Mouse (Mus musculus): ENCODE data around the gene Nr0b2.
A peak's percentile ranks its signal among the peaks of the same experiment; 100 is the strongest.

Gene Nr0b2

DNA sequence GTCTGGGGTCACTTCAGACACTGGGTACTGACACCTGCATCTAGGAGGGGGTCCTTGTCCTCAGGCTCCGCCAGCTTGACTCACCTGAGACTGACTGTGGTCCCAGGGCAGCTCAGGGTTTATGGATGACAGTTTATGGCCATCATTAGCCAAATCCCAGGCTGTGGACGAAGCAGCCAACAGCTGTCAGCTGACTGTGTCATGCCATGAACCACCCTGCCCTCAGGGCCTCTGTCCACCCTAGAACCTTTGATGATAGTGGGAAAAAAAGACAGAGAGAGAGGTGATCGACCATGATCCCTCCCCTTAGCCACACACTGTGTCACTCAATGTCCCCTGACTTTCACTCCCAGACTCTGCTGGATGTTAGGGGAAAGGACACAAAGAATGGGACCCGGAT, 8.4 kb downstream of the Nr0b2 start:
- no peak for DNase-seq (ENCODE audit: low spot score)

DNA sequence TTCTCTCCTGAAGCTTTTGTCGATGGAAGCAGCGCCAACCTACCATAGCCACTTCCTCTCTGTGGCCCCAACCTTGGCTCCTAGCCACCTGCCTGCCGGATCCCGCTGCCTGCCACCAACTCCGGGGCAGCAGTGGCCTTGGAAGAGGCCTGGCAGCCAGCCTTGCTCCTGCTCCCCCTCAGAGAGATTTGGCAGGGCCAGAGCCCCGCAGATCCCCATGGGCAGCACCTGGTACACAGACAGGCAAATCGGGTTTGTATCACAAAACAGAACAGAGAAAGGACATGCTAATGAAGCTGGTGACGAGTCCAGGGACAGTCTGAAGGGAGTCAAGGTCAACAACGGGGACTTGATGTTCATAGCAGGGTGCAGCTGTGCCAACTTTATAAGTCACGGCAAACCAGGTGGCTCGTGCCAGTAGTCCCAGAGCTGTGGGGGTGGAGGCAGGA, 10.0 kb downstream of the Nr0b2 start:
- no peak for DNase-seq (ENCODE audit: low spot score)

DNA sequence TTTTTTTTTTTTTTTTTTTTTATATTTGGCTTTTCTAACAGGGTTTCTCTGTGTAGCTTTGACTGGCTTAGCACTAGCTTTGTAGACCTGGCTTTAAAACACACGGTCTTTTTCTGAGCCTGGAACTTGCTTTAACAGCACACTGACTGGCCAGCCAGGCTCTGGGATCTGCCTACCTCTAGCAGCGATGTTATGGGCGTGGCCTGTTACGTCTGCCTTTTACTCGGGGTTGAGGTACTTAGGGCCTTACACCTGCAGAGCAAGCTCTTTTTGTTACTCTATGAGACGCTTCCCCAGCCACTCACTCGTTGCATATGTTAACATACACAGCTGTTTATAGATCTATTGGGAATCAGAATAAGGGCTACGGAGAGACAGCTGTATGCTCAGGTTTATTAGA, 14.1 kb downstream of the Nr0b2 start:
- no peak for DNase-seq (ENCODE audit: low spot score)

DNA sequence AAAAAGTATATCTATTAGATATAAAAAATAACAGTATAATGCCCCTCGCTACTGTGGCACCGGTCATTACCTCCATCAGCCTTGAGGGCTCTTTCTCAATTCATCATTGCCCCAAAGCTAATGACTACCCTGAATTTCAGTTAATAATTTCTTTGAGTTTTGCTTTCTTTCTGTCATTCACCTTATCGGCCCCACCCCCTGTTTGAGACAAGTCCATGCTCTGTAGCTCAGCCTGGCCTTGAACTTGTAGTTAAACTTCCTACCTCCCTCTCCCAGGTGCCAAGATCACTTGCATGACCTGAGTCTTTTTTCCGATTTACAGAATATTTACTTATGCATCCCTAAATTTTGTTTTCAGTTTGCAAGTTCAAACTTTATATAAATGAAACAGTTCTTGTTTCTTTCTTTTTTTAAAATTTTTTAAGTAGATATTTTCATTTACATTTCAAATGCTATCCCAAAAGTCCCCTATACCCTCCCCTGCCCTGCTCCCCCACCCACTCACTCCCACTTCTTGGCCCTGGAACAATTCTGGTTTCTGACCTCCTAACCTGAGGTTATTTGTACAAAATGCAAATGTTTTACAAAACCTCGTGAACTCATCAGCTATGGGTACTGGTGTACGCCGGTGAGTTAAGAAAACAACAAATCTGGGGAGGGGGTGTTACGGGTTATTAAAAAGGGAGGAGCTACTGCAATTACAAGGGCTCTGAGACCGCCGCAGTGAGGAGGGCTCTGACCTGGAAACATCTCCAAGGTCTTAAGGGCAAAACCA, 16.3 kb downstream of the Nr0b2 start:
- no peak for DNase-seq (ENCODE audit: low spot score)

DNA sequence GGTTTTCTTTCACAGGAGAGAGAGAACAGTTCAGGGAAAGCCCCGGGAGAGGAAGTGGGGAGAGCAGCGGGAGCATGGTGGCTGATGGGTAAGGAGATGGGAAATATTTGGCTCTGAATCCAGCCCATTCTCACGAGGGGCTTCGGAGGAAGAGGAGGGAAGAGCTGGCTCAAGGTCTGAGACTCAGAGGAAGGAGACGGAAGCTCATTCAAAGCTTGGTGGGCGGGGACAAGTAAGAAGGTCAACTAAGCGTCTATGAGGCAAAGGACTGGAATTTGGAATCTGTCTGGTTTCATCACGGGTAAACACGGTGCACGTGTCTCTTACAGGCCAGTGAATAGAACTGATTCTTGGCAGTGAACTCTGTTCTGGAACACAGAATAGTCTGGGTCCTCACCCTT, 16.9 kb downstream of the Nr0b2 start:
- DNase-seq (ENCODE audit: low spot score) = no peak

DNA sequence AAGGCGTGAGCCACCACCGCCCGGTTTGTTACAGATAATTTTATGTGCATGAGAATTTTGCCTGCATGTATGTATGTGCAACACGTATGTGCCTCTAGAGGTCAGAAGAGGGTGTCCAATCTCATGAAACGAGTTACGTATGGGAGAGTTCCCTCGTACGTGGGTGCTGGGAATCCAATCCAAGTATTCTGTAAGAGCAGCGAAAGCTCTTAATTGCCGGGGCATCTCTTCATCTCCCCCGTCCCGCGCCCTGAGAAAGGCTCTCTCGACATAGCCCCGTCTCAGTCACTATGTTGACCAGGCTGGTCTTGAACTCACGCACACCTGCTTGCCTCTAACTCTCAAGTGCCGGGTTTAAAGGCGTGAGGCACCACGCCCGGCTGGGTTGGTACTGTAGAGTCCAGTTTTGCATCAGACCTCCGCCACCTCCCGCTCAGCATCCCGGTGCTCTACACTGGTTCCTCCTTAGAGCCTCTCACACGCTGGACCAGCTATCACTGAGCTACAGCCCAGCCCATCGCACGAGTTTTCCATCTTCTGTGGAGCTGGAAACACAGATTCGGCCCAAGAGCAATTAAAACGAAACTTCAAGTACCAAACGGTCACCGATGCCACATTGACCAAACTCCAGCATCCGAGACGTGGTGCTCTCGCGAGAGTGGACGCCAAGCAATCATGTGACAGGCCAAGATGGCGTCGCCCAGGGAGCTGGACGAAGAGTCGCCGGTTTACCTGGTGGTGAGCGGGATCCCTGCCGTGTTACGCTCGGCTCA, 21.1 kb downstream of the Nr0b2 start, which contains the start of gene Gpatch3:
Gene Gpatch3 (plus strand): TSS at position 676 of the 773 bp plus-strand sequence.
- DNase-seq (ENCODE audit: low spot score) = peak; percentile 72

DNA sequence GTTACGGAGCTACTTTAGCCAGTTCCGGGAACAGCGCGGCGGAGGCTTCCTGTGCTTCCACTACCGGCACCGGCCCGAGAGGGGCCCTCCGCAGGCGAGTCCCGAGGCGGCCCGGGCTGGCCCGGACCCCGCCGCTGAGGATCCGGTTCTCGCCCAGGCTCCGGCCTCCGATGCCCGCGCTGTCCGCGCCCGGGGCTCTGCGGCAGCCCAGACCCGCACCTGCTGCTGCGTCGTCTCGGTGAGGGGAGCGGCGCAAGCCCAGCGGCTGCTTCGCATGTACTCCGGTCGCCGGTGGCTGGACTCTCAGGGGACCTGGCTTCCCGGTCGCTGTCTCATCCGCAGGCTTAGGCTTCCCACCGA, 21.6 kb downstream of the Nr0b2 start:
- no peak for DNase-seq (ENCODE audit: low spot score)

DNA sequence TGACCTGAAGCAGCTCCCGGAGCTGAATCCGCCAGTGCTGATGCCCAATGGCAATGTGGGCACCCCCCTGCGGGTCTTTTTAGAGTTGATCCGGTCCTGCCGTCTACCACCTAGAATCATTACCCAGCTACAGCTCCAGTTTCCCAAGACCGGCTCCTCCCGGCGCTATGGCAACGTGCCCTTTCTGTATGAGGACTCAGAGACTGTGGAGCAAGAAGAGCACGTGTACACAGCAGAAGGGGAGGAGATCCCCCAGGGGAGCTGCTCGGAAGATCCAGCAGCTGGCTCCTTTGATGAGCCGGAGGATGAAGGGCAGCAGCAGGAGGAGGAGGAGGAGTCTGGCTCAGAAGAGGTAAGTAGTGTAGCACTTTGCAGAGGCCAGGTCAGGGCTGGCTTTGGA, 24.8 kb downstream of the Nr0b2 start:
- no peak for DNase-seq (ENCODE audit: low spot score)

DNA sequence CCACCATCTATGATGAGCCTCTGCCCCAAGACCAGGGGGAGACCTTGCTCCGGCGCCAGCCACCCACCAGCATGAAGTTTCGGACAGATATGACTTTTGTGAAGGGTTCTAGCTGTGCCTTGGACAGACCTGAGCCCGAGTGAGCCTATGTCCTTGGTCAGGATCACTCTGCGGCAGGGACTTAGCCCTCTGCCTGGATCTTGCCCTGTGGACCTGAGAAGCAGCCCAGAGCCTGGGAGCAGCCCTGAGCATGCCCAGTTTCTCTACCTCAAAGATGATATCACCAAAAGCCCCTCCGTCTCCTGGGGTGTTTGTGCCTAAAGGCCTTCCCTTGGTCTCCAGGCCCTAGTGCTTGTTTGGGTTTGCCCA, 30.5 kb downstream of the Nr0b2 start:
- DNase-seq (ENCODE audit: low spot score) = no peak

DNA sequence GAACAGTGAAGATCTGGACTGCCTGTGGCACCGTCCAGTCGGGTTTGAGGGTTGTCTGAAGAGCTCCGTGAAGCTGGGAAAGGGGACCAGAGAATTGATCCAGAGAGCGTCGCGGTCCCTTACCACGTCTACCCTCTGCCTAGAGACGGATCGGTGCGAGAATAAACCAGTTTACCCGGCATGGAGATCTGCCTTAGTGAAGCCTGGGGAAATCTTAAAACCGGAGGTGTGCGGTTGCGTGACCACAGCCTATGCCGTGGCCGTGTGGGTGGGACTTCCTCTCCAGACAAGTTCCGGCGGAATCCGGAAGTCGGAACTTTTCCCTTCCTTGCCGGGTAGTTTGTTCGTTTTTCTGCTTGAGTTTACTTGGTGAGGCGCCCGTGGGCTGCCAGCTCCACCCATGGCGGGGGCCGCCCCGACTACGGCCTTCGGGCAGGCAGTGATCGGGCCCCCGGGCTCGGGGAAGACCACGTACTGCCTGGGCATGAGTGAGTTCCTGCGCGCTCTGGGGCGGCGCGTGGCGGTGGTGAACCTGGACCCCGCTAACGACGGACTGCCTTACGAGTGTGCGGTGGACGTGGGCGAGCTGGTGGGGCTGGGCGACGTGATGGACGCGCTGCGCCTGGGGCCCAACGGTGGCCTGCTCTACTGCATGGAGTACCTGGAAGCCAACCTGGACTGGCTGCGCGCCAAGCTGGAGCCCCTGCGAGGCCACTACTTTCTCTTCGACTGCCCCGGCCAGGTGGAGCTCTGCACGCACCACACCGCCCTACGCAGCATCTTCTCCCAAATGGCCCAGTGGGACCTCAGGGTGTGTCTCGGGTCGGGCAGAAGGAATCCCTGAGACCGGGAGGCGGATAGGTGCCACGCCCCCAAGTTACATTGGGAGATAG, 31.1 kb downstream of the Nr0b2 start, which contains the start of gene Gpn2:
Gene Gpn2 (plus strand): TSS at position 304 of the 893 bp plus-strand sequence.
- peak; percentile 65 for DNase-seq (ENCODE audit: low spot score)

DNA sequence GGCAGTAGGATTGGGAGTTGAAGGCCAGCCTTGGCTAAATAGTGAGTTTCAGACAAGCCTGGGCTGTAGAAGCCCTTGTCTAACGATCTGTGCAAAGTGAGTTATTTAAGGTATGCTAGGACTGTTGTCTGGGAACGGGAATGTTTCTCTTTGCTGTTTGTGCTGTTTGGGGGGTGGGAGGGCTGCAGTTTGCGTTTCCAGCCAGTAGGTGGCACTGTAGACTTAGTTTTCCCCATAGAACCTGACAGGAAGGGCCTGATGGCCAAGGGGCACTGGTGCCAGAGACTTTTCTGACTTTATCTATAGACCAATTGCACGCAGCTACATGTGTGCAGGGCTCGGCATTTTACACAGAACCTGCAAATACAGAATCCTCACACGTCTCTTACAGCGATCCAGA, 39.4 kb downstream of the Nr0b2 start:
- no peak for DNase-seq (ENCODE audit: low spot score)

DNA sequence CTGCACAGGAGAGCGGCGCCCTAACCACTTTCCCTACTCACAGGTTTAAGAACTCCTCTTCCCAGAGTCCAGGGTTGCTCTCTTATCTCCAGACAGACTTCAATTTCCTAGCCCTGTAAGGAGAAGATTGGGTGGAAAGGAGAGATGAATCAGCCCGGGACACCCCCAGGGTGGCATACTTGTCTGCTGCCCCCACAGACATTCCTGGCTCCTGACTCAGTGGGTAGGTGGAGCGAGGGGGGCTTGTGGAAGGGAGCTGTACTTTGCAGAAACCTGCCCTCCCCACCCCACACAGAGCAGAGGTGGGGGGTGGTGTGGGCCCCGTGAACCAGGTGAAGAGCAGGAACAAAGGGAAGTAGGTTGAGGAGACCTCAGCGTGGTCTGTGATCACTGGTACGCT, 42.4 kb downstream of the Nr0b2 start:
- no peak for DNase-seq (ENCODE audit: low spot score)

DNA sequence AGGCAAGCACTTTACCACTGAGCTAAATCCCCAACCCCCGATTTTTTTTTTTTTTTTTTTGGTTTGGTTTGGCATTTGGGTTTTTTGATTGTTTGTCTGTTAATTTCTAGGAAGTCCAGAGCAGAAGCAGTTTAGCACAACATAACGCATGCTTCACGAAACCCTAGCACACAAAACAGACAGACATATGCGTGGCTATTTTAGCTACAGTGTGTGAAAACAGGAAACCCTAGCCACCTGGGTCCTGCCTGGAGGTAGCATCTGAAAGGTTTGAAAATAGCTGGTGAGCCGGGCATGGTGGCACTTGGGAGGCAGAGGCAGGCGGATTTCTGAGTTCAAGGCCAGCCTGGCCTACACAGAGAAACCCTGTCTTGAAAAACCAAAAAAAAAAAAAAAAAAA, 42.9 kb downstream of the Nr0b2 start:
- DNase-seq (ENCODE audit: low spot score) = no peak

DNA sequence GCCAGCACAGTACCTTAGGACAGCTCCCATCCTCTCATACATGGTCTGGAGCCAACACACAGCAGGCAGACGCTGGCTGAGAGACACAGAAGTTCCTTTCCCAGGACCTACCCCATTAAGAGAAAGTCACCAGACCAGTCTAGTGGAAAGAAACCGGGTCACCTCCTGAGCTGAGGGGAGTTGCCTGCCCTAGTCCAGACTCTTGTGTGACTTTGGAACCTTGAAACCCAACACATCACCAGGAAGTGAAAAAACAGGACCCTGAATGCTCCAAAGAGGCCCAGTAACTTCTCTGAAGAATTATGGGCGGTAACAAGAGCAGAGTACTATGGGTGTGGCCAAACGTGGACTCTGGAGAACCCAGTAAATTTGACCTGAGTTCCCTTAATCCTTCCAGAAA, 45.4 kb downstream of the Nr0b2 start:
- no peak for DNase-seq (ENCODE audit: low spot score)

DNA sequence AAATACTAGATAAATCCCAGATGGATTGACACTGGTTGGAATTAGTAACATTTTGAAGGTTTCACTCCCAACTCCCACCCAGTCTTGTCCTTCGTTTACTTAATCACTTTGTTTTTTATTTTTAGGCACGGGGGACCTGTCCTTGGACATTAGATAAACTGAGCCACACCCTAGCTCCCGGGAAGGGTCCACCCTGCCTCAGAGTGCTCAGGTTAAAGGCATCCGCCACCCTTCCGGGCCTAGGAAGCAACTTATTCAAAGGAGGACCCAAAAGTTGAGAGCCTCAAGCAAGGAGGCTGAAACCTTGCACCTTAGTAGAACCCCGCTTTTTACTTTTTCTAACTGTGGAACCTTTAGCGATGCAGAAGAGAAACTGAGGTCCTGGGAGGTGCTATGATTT, 45.9 kb downstream of the Nr0b2 start:
- no peak for DNase-seq (ENCODE audit: low spot score)

DNA sequence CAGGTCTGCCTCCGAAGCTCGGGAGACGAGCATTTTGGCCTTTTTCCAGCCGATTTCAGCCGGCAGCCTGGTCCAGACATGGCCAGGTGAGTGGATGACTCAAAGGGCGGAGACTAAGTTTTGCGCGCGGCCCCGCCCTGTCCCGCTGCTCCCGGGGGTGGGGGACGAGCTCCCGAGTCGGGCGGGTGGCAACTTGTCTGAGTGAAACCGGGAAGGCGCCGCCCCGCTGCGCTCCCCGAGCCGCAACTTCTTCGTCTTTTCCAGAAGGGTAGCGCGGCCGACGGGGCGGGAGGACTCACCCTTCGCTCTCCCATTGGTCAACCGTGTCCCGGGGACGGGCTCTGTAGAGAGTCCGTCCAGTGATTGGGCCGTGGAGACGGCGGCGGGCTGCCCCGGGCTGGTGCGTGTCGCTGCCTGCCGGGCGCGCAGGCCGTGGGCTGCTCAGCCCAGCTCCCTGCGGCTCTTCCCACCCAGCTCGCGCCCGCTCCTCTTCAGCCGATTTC, 46.4 kb downstream of the Nr0b2 start:
- peak; percentile 75 for DNase-seq (ENCODE audit: low spot score)

DNA sequence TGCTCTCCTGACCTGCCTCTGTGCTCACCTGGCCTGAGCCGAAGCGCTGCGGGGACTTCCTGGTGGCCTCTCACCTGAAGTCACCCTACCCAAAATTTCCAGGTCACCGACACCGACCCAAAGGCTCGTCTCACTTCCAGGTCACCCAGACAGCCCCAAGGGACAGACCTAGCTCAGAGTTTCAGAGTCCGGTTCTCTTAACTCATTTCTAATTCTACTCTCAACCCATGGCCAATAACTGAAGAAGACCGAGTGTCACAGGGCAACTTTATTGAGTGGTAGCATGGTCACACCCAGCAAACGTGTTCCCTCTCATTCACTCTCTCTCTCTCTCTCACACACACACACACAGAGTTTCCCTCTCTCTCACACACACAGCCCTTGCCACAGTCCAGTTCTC, 47.1 kb downstream of the Nr0b2 start:
- DNase-seq (ENCODE audit: low spot score) = no peak

DNA sequence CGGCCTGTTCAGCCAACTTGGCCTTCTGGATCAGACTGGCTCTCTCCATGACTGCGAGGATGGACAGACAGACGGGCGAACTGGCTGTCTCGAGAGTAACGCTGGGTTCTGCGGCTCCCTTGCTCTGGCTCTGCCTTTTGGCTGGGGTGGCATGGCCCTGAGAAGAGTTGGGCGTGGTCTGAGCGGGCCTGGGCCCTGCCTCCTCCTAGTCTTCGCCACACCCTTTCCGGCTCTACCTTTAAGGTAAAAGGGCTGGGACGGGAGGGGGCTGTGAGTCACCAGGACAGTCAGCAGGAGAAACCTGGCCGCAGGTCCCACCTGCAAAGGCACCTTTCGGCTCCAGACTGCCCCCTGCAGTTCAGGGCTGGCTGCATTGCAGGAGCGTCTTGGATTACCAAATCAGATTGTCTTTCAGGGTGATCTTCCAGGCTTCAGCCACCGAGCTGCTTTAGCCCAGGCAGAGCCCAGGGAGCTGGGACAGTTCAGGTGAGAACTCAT, 48.6 kb downstream of the Nr0b2 start, which contains the start of gene Sfn:
Gene Sfn (minus strand): TSS at position 448 of the 498 bp plus-strand sequence.
- DNase-seq (ENCODE audit: low spot score) = no peak

DNA sequence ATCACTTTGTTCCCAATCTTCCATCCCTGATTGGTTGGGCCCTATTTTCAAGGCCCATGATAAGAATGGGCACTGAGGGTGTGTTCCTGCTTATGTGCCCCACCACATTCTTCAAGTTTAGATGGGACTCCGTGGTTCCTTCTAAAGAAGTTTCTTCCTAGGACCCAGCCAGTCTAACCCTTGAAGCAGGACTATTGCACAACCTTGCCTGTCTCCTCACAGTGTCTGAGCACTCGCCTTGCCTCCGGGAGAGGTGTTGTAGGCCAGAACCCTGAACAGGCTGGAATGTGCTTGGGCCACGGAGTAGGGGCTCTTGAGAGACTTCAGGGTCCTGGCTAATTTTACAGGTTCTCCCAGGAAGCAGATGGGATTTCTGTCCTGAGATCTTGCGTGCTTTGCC, 49.9 kb downstream of the Nr0b2 start:
- no peak for DNase-seq (ENCODE audit: low spot score)

DNA sequence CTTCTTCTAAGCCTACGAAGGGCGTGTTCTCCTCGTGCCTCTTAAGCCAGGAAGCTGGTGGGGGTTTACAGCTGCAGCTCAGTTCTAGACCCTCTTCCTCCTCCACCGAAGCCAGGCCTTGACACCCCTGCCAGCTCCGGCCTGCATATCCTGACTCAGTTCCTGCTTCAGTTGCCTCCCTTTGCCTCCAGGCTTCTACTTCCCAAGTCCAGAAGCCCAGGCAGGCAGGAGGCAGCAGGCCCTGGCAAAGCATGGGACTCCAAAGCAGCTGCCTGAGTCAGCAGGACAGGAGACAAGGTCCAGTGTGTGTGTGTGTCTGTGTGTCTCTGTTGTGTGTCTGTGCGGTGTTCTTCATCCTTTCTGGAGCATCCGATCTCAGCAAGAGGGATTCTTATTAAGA, 51.0 kb downstream of the Nr0b2 start:
- no peak for DNase-seq (ENCODE audit: low spot score)

DNA sequence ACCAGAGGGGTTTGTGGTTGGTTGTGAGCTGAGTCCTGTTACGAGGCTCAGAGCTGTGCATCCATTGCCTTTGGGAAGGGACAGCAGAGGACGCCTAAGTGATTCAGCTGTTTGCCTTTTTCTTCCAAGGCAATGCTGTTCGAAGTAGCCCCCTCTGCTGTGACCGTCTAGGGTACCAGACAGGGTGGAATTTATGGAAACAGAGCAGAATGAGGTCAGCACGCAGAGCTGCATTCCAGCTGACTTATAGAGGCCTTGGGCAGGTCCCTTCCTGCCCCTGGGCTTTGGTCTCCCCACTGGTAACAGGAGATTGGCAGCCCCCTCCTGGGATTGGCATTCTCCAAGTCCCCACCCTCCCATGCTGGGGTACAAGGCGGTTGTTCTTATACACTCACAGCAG, 51.7 kb downstream of the Nr0b2 start:
- DNase-seq (ENCODE audit: low spot score) = no peak

DNA sequence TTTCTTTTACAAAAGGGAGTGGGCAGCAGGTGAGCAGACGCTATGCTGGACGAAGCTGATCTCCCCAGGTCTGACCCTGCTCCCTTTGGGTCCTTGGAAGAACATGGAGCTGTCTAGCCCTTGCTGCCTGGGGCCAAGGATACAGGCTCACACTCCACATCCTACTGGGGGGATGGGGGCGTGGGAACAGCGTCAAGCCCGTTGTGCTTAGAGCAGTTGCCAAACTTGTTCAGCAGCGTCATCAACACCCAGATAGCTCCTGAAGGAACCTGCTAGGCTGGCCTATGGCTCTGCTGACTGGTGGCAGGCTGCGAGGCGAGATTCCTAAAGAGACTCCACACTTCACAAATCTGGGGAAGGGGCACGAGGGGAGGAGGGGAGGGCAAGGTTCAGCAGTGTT, 52.2 kb downstream of the Nr0b2 start:
- no peak for DNase-seq (ENCODE audit: low spot score)
